Mouse (Mus musculus) midbrain, postnatal 0 days (tissue): Measurements from ENCODE around the gene Ube2q2. TPM values are rescaled to one million over a fixed set of nuclear protein-coding genes. Genes with fewer than 3 reads are reported as not detected.

Source experiments
- ATAC-seq: fragments of 200-750 bp; cut with Nextera tagmentation; 2 replicates; pipeline ENCODE4 v1.8.0; 2017; ENCODE audit warnings: moderate number of reproducible peaks, mild to moderate bottlenecking, moderate TSS enrichment, moderate library complexity; ENCODE audit not compliant: low FRiP score
- DNase-seq: peaks from one replicate; pipeline ENCODE4 v3.0.0-alpha.2; 2015; ENCODE audit warnings: low spot score
- H3K27ac ChIP-seq: fragments of 300-500 bp; sonication (generic); 2 replicates; pipeline ENCODE4 v1.5.1; 2014; ENCODE audit warnings: low read depth, mild to moderate bottlenecking, low read length, mixed read lengths
- H3K27me3 ChIP-seq: fragments of 300-500 bp; sonication (generic); 2 replicates; pipeline ENCODE4 v1.6.1; 2014; ENCODE audit warnings: low read length, control low read depth, mixed read lengths; ENCODE audit not compliant: insufficient read depth
- H3K36me3 ChIP-seq: fragments of 300-500 bp; sonication (generic); 2 replicates; pipeline ENCODE4 v1.6.1; 2014; ENCODE audit warnings: low read length, control low read depth, mixed read lengths; ENCODE audit not compliant: insufficient read depth
- H3K4me1 ChIP-seq: fragments of 300-500 bp; sonication (generic); 2 replicates; pipeline ENCODE4 v1.6.1; 2014; ENCODE audit warnings: mild to moderate bottlenecking, control low read depth, antibody characterized with exemption, low read length, mixed read lengths; ENCODE audit not compliant: insufficient read depth
- H3K4me2 ChIP-seq: fragments of 300-500 bp; sonication (generic); 2 replicates; pipeline ENCODE4 v1.6.1; 2014; ENCODE audit warnings: low read depth, mild to moderate bottlenecking, low read length, mixed read lengths; ENCODE audit not compliant: poor library complexity, severe bottlenecking
- H3K4me3 ChIP-seq: fragments of 300-500 bp; sonication (generic); 2 replicates; pipeline ENCODE4 v1.5.1; 2014; ENCODE audit warnings: low read depth, mild to moderate bottlenecking, low read length, moderate library complexity
- H3K9ac ChIP-seq: fragments of 300-500 bp; sonication (generic); replicated peaks from 2 replicates; pipeline ENCODE4 v1.6.1; 2014; ENCODE audit warnings: mild to moderate bottlenecking, low read length, moderate library complexity, mixed read lengths; ENCODE audit not compliant: poor library complexity, severe bottlenecking
- H3K9me3 ChIP-seq: fragments of 300-500 bp; sonication (generic); 2 replicates; pipeline ENCODE4 v1.6.1; 2016; ENCODE audit warnings: low read length, control low read depth
- CTCF ChIP-seq: IDR thresholded peaks from 2 replicates; pipeline ENCODE4 v1.5.1; 2016; ENCODE audit warnings: antibody characterized with exemption, mild to moderate bottlenecking
- WGBS: fragments of 180-500 bp; shearing (Covaris S2); extraction: QIAGEN DNeasy Blood & Tissue Kit; methylation state at CpG from one replicate; pipeline ENCODE4 v1.1.7; 2014; 5-methylcytosine and 5-hydroxymethylcytosine counted together
- polyA plus RNA-seq: library from polyadenylated mRNA; unstranded; fragments of >200 nt; fragmentation: Nextera tagmentation; extraction: Ambion mirVana; gene quantifications from 2 replicates; pipeline ENCODE4 v1.2.1, GENCODE M21; 2015
- total RNA-seq: library from RNA; depleted of rRNA; stranded (reverse); fragments of >200 nt; gene quantifications from 2 replicates; pipeline ENCODE4 v1.2.3, GENCODE M21; 2014

The Ube2q2 gene
- total and polyA plus RNA-seq, 2 experiments from 2014 or later: 28.1 to 34.5 TPM

DNA sequence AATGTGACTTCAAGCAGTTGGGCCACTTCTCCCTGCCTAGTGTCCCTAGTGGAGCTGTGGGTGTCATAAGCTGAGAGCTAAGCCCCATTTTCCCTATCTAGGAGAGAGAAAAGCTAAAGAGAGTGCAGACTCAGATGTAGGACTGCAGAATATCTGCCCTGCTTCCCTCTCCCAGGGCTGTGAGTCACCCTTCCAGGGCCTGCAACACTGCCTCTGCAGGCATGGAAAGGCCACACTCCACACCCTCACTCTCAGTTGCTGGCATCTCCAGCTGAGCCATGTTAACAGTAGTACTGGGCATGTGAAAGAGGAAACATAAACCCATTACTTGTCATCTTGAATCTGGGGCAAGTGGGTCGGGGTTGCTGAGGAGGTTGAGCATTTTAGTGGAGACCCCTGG lies 33.9 kb upstream of the Ube2q2 start:
- Histone ChIP-seq H3K27ac (no peak overlapping the region), H3K36me3 (no peaks in the 10 kb centered on the region), H3K9ac (no peak overlapping the region), H3K4me3 (no peak overlapping the region), H3K27me3 (no peaks in the 10 kb centered on the region), H3K4me2 (no peak overlapping the region), H3K4me1 (no peaks in the 10 kb centered on the region), H3K9me3 (no peaks in the 10 kb centered on the region)
- TF ChIP-seq CTCF: no peak
- DNase-seq (no peak), ATAC-seq (no peak)
- WGBS: 83% methylated on average over 1 of the region's 1 CpGs

DNA sequence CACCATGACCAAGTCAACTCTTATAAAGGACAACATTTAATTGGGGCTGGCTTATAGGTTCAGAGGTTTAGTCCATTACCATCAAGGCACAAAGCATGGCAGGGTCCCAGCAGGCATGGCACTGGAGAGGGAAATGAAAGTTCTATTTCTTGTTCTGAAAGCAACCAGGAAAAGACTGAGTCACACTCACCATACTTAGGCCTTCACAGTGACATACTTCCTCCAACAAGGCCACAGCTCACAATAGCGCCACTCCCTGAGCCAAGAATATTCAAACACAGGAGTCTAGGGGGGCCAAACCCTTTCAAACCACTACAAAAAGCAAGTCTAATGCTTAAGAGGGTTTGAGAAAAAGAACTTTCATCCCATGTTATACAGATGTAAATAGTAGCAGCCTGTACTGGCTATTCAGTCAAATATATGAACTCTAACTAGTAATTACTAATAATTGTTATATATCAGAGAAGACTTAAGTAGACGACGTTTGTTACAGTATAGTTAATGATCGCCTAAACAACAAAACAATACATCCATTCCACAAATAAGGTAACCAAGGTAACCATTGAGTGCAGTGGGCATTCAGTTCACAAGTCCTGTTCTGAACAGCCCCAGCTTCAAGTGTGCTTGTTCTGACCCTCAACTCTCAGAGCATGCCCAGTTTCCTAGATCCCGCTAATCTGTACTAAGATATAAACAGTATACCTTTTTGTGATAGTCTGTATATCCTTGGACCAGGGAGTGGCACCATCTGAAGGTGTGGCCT lies 31.2 kb upstream of the Ube2q2 start:
- Histone ChIP-seq H3K4me1 (no peaks in the 10 kb centered on the region), H3K9ac (no peak overlapping the region), H3K27ac (no peak overlapping the region), H3K36me3 (no peaks in the 10 kb centered on the region), H3K4me2 (no peak overlapping the region), H3K4me3 (no peak overlapping the region), H3K27me3 (no peaks in the 10 kb centered on the region), H3K9me3 (no peaks in the 10 kb centered on the region)
- no peak for TF ChIP-seq CTCF
- whole genome bisulfite sequencing: 87% methylated on average over 5 of the region's 5 CpGs
- no peak for ATAC-seq
- no peak for DNase-seq

GRCm38 (mm10) chr9:55122586-55122985 lies 26.1 kb upstream of the Ube2q2 start:
- WGBS: 67% methylated on average over 3 of the region's 3 CpGs
- no peaks in the 10 kb centered on the region for H3K27me3 ChIP-seq
- TF ChIP-seq CTCF: no peak
- H3K9ac ChIP-seq: no peak overlapping the region
- H3K4me2 ChIP-seq: no peak overlapping the region
- no peaks in the 10 kb centered on the region for H3K9me3 ChIP-seq
- no peak for DNase-seq
- no peaks in the 10 kb centered on the region for H3K4me1 ChIP-seq
- ATAC-seq: no peak
- no peak overlapping the region for H3K27ac ChIP-seq
- no peak overlapping the region for H3K4me3 ChIP-seq
- no peaks in the 10 kb centered on the region for H3K36me3 ChIP-seq

- H3K9ac ChIP-seq: no peak overlapping the region
- H3K27ac ChIP-seq: no peak overlapping the region
- H3K36me3 ChIP-seq: no peaks in the 10 kb centered on the region
- H3K9me3 ChIP-seq: no peaks in the 10 kb centered on the region
- DNase-seq: no peak
- 90% methylated on average over 7 of the region's 7 CpGs for WGBS
- H3K4me1 ChIP-seq: no peaks in the 10 kb centered on the region
- H3K4me2 ChIP-seq: no peak overlapping the region
- no peaks in the 10 kb centered on the region for H3K27me3 ChIP-seq
- TF ChIP-seq CTCF: no peak
- no peak overlapping the region for H3K4me3 ChIP-seq
- no peak for ATAC-seq
These were observed 22.9 kb upstream of the Ube2q2 start for GRCm38 (mm10) chr9:55125735-55126134.

- no peaks in the 10 kb centered on the region for H3K27me3 ChIP-seq
- ATAC-seq (no peak), DNase-seq (no peak)
- H3K9me3 ChIP-seq: no peaks in the 10 kb centered on the region
- H3K4me3 ChIP-seq: no peak overlapping the region
- no peak overlapping the region for H3K9ac ChIP-seq
- TF ChIP-seq CTCF: no peak
- H3K36me3 ChIP-seq: no peaks in the 10 kb centered on the region
- no peaks in the 10 kb centered on the region for H3K4me1 ChIP-seq
- H3K27ac ChIP-seq: no peak overlapping the region
- WGBS: 76% methylated on average over 1 of the region's 1 CpGs
- no peak overlapping the region for H3K4me2 ChIP-seq
These were observed 22.4 kb upstream of the Ube2q2 start for GRCm38 (mm10) chr9:55126295-55126694.

- no peak for DNase-seq
- Histone ChIP-seq H3K9me3 (no peaks in the 10 kb centered on the region), H3K27ac (no peak overlapping the region), H3K4me3 (no peak overlapping the region), H3K4me2 (no peak overlapping the region), H3K9ac (no peak overlapping the region), H3K27me3 (no peaks in the 10 kb centered on the region), H3K4me1 (no peaks in the 10 kb centered on the region), H3K36me3 (no peaks in the 10 kb centered on the region)
- no peak for TF ChIP-seq CTCF
- no peak for ATAC-seq
These were observed 16.8 kb upstream of the Ube2q2 start for GRCm38 (mm10) chr9:55131851-55132250.
